Mouse (Mus musculus): ENCODE measurements around the gene Vwa7. TPM values are rescaled to one million over a fixed set of nuclear protein-coding genes. Genes with fewer than 3 reads are reported as not detected.
"Not testable (repeated sequence)": the region's sequence is repeated elsewhere in the genome, so short reads cannot be mapped to it uniquely, and the experiment has no call there.

Vwa7 gene
- 0.32 and 0.37 TPM in 2 replicates for polyA plus RNA-seq (2016; fragmentation: Nextera tagmentation; extraction: Ambion mirVana)

- no peak within 1 kb of the TSS for H3K4me2 ChIP-seq
- H3K9ac ChIP-seq, result peak within 1 kb of the TSS; percentile 33; the same call in 1 of the 2 replicates
- H3K36me3 ChIP-seq, result peaks cover 51% of the 10 kb centered on the region
- peaks cover 5% of the 10 kb centered on the region; the same call in 1 of the 2 replicates for H3K27me3 ChIP-seq (replicated peaks)
- H3K27ac ChIP-seq (ENCODE audit: poor library complexity, severe bottlenecking), result peak within 1 kb of the TSS; percentile 16; the same call in 1 of the 2 replicates
- WGBS, result 53% methylated on average over 12 of the region's 12 CpGs
- H3K4me1 ChIP-seq (replicated peaks), result peaks cover 23% of the 10 kb centered on the region
- H3K9me3 ChIP-seq (replicated peaks), result no peaks in the 10 kb centered on the region
- no peak; the same call in 1 of the 2 replicates for ATAC-seq (ENCODE audit: insufficient number of reproducible peaks, low FRiP score)
- no peak within 1 kb of the TSS for H3K4me3 ChIP-seq
Measured at GRCm38 (mm10) chr17:35016376-35016775, at the start of gene Vwa7. Gene Vwa7, plus strand, starts transcription at chr17:35016579.

- not testable (repeated sequence) for H3K4me2 ChIP-seq; H3K36me3 ChIP-seq; ATAC-seq (ENCODE audit: insufficient number of reproducible peaks, low FRiP score); H3K4me1 ChIP-seq (replicated peaks); H3K4me3 ChIP-seq; H3K9me3 ChIP-seq (replicated peaks); H3K9ac ChIP-seq; H3K27ac ChIP-seq (ENCODE audit: poor library complexity, severe bottlenecking)
- H3K27me3 ChIP-seq (replicated peaks), result peaks cover 36% of the 10 kb centered on the region
- WGBS, result 59% methylated on average over 9 of the region's 11 CpGs
Measured at GRCm38 (mm10) chr17:34969822-34970221, 46.6 kb upstream of the Vwa7 start, which contains the start of gene Gm20481. Gene Gm20481, plus strand, starts transcription at chr17:34969912.

GRCm38 (mm10) chr17:34970850-34971249 is 45.5 kb upstream of the Vwa7 start:
- peaks cover 30% of the 10 kb centered on the region for H3K27me3 ChIP-seq (replicated peaks)
- H3K4me3 ChIP-seq; H3K36me3 ChIP-seq; H3K9ac ChIP-seq; H3K4me1 ChIP-seq (replicated peaks); H3K9me3 ChIP-seq (replicated peaks); H3K4me2 ChIP-seq; ATAC-seq (ENCODE audit: insufficient number of reproducible peaks, low FRiP score); H3K27ac ChIP-seq (ENCODE audit: poor library complexity, severe bottlenecking): not testable (repeated sequence)
- WGBS, result 26% methylated on average over 19 of the region's 37 CpGs

GRCm38 (mm10) chr17:34971694-34972068 is 44.7 kb upstream of the Vwa7 start:
- Histone ChIP-seq H3K4me2 (peak overlapping the region; percentile 90), H3K4me3 (peak overlapping the region; percentile 53), H3K27me3 (replicated peaks) (peaks cover 26% of the 10 kb centered on the region)
- H3K4me1 ChIP-seq (replicated peaks); H3K36me3 ChIP-seq; H3K9me3 ChIP-seq (replicated peaks); H3K27ac ChIP-seq (ENCODE audit: poor library complexity, severe bottlenecking); H3K9ac ChIP-seq: not testable (repeated sequence)
- whole genome bisulfite sequencing, result 1% methylated on average over 18 of the region's 43 CpGs
- peak; percentile 20 for ATAC-seq (ENCODE audit: insufficient number of reproducible peaks, low FRiP score)

GRCm38 (mm10) chr17:34972069-34972749 is 44.2 kb upstream of the Vwa7 start, which contains the start of the genes Hspa1a and Hspa1l:
Gene Hspa1a, minus strand, starts transcription at chr17:34972156.
Gene Hspa1l, plus strand, starts transcription at chr17:34972703.
- Histone ChIP-seq H3K9ac (peak within 1 kb of the TSS; percentile 65), H3K4me3 (peak within 1 kb of the TSS; percentile 53), H3K4me2 (peak within 1 kb of the TSS; percentile 90), H3K27me3 (replicated peaks) (peaks cover 26% of the 10 kb centered on the region), H3K27ac (ENCODE audit: poor library complexity, severe bottlenecking) (peak within 1 kb of the TSS; percentile 79)
- H3K4me1 ChIP-seq (replicated peaks); H3K36me3 ChIP-seq; H3K9me3 ChIP-seq (replicated peaks): not testable (repeated sequence)
- peak; percentile 95 for ATAC-seq (ENCODE audit: insufficient number of reproducible peaks, low FRiP score)
- under 1% methylated on average over 29 of the region's 33 CpGs for WGBS

GRCm38 (mm10) chr17:34975581-34976492 is 40.5 kb upstream of the Vwa7 start:
- no peak overlapping the region for H3K4me3 ChIP-seq
- H3K4me2 ChIP-seq, result no peak overlapping the region
- no peaks in the 10 kb centered on the region for H3K27me3 ChIP-seq (replicated peaks)
- WGBS, result 73% methylated on average over 3 of the region's 3 CpGs
- peaks cover 8% of the 10 kb centered on the region for H3K4me1 ChIP-seq (replicated peaks)
- H3K9ac ChIP-seq, result no peak overlapping the region
- no peak overlapping the region for H3K27ac ChIP-seq (ENCODE audit: poor library complexity, severe bottlenecking)
- no peaks in the 10 kb centered on the region for H3K9me3 ChIP-seq (replicated peaks)
- no peak for ATAC-seq (ENCODE audit: insufficient number of reproducible peaks, low FRiP score)
- no peaks in the 10 kb centered on the region; the same call in 1 of the 2 replicates for H3K36me3 ChIP-seq

- Histone ChIP-seq H3K27me3 (replicated peaks) (no peaks in the 10 kb centered on the region), H3K4me3 (no peak overlapping the region), H3K9ac (no peak overlapping the region), H3K36me3 (no peaks in the 10 kb centered on the region; the same call in 1 of the 2 replicates), H3K4me2 (no peak overlapping the region), H3K27ac (ENCODE audit: poor library complexity, severe bottlenecking) (no peak overlapping the region), H3K4me1 (replicated peaks) (peaks cover 10% of the 10 kb centered on the region), H3K9me3 (replicated peaks) (no peaks in the 10 kb centered on the region)
- 90% methylated on average over 20 of the region's 20 CpGs for WGBS
- ATAC-seq (ENCODE audit: insufficient number of reproducible peaks, low FRiP score), result no peak
Measured at GRCm38 (mm10) chr17:34977000-34977399, 39.4 kb upstream of the Vwa7 start.

GRCm38 (mm10) chr17:34978239-34978638 is 38.1 kb upstream of the Vwa7 start:
- Histone ChIP-seq H3K4me2 (no peak overlapping the region), H3K36me3 (no peaks in the 10 kb centered on the region; the same call in 1 of the 2 replicates), H3K4me3 (no peak overlapping the region), H3K9me3 (replicated peaks) (no peaks in the 10 kb centered on the region), H3K27ac (ENCODE audit: poor library complexity, severe bottlenecking) (no peak overlapping the region), H3K4me1 (replicated peaks) (peaks cover 11% of the 10 kb centered on the region), H3K9ac (no peak overlapping the region), H3K27me3 (replicated peaks) (no peaks in the 10 kb centered on the region)
- WGBS, result 81% methylated on average over 27 of the region's 27 CpGs
- ATAC-seq (ENCODE audit: insufficient number of reproducible peaks, low FRiP score), result no peak

- Histone ChIP-seq H3K9ac (no peak overlapping the region), H3K36me3 (peaks cover 2% of the 10 kb centered on the region), H3K4me2 (no peak overlapping the region), H3K4me3 (no peak overlapping the region), H3K27me3 (replicated peaks) (no peaks in the 10 kb centered on the region), H3K9me3 (replicated peaks) (no peaks in the 10 kb centered on the region), H3K4me1 (replicated peaks) (peaks cover 11% of the 10 kb centered on the region), H3K27ac (ENCODE audit: poor library complexity, severe bottlenecking) (no peak overlapping the region)
- no peak for ATAC-seq (ENCODE audit: insufficient number of reproducible peaks, low FRiP score)
- 91% methylated on average over 4 of the region's 4 CpGs for WGBS
Measured at GRCm38 (mm10) chr17:34979631-34980030, 36.7 kb upstream of the Vwa7 start.

- Histone ChIP-seq H3K36me3 (peaks cover 12% of the 10 kb centered on the region), H3K9me3 (replicated peaks) (no peaks in the 10 kb centered on the region), H3K9ac (peak overlapping the region; percentile 90), H3K27me3 (replicated peaks) (no peaks in the 10 kb centered on the region), H3K4me1 (replicated peaks) (peaks cover 11% of the 10 kb centered on the region), H3K4me2 (peak overlapping the region; percentile 92), H3K27ac (ENCODE audit: poor library complexity, severe bottlenecking) (no peak overlapping the region), H3K4me3 (peak overlapping the region; percentile 85)
- whole genome bisulfite sequencing, result 14% methylated on average over 2 of the region's 2 CpGs
- ATAC-seq (ENCODE audit: insufficient number of reproducible peaks, low FRiP score), result no peak
Measured at GRCm38 (mm10) chr17:34980655-34981054, 35.7 kb upstream of the Vwa7 start.

- H3K4me3 ChIP-seq, result peak within 1 kb of the TSS; percentile 85
- H3K4me1 ChIP-seq (replicated peaks), result peaks cover 11% of the 10 kb centered on the region
- H3K4me2 ChIP-seq, result peak within 1 kb of the TSS; percentile 92
- under 1% methylated on average over 58 of the region's 58 CpGs for WGBS
- H3K27ac ChIP-seq (ENCODE audit: poor library complexity, severe bottlenecking), result peak within 1 kb of the TSS; percentile 95
- H3K36me3 ChIP-seq, result peaks cover 23% of the 10 kb centered on the region
- peak; percentile 93 for ATAC-seq (ENCODE audit: insufficient number of reproducible peaks, low FRiP score)
- no peaks in the 10 kb centered on the region for H3K9me3 ChIP-seq (replicated peaks)
- peak within 1 kb of the TSS; percentile 90 for H3K9ac ChIP-seq
- H3K27me3 ChIP-seq (replicated peaks), result no peaks in the 10 kb centered on the region
Measured at GRCm38 (mm10) chr17:34981690-34982180, 34.6 kb upstream of the Vwa7 start, which contains the start of gene Lsm2. Gene Lsm2, plus strand, starts transcription at chr17:34981862.

Measured in heart, embryonic 12.5 days (tissue).